Mouse (Mus musculus) Patski (cell line): Measurements from ENCODE around the gene Ankrd60. TPM values are rescaled to one million over a fixed set of nuclear protein-coding genes. Genes with fewer than 3 reads are reported as not detected.
A peak's percentile ranks its signal among the peaks of the same experiment; 100 is the strongest.

Experiments used
- ATAC-seq: fragments of 100-300 bp; one replicate; pipeline ENCODE4 v1.8.0; 2021
- CTCF ChIA-PET: fragments of 350-600 bp; sonication (Branson Sonifier 250); formaldehyde crosslinking; loops from one replicate; lab custom pipeline; 2022; ENCODE audit warnings: inconsistent platforms; lab: Charles Lee
- POLR2A ChIA-PET: fragments of 350-600 bp; sonication (Branson Sonifier 250); formaldehyde crosslinking; loops from one replicate; lab custom pipeline; 2022; ENCODE audit warnings: antibody characterized with exemption, inconsistent platforms; lab: Charles Lee
- DNase-seq: peaks from one replicate; pipeline ENCODE4 v3.0.0-alpha.2; 2011; ENCODE audit warnings: low read depth, low spot score
- H3K27me3 ChIP-seq: fragments of 371-371 bp; one replicate; pipeline ENCODE4 v1.5.1; 2021
- CTCF ChIP-seq: fragments of 100-300 bp; IDR thresholded peaks from one replicate; pipeline ENCODE4 v1.5.1; 2021
- in situ Hi-C: fragments of 300-500 bp; cut with MboI; formaldehyde crosslinking; loops from 3 replicates; pipeline ENCODE4 v1.11.1; 2018; ENCODE audit warnings: low pct_unique_long_range_greater_than_20kb, mixed read lengths
- polyA plus RNA-seq: library from polyadenylated mRNA; unstranded; gene quantifications from one replicate; pipeline ENCODE4 v1.2.3, GENCODE M21; 2021

Gene Ankrd60
- polyA plus RNA-seq, 1 experiment from 2014 or later: not detected

GRCm38 (mm10) chr2:173550681-173551080 is 27.5 kb downstream of the Ankrd60 start:
- no peak for TF ChIP-seq CTCF
- CTCF ChIA-PET: interaction anchor here (0.9 to 2.5 kb wide), 4 partner anchors 11 to 365 kb away, joined by 3 to 9 read pairs (median 6); partner anchors contain the start of gene Zbp1
- DNase-seq (no peak), ATAC-seq (no peak)
- POLR2A ChIA-PET: no interaction called here
- peaks cover 7% of the 10 kb centered on the region for H3K27me3 ChIP-seq
- in situ Hi-C loops: loop anchor here (25.0 kb wide), 1 partner anchor 1337 kb away; no protein-coding TSS in a partner anchor

DNA sequence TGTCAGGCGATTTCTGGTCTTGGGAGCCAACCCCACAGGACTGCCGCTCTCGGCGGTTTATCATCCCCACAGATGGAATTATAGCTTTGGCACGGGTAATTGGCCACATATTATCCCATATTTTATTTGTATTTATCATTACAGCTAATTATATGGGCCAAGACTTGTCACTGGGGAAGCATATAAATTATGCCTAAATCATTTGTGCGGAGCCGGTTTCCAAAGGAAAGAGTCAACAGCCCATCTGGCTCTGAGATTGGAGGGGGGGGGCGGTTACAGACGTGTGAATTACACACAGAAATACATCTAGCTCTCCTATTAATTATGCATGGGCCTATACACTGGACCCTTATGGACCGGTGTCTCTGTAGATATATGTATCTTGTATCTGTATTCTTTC is 28.9 kb downstream of the Ankrd60 start:
- ChIA-PET CTCF (interaction anchor here (0.8 to 2.5 kb wide), 6 partner anchors 13 to 442 kb away, joined by 3 to 9 read pairs (median 6); partner anchors contain the start of gene Zbp1), POLR2A (no interaction called here)
- peaks cover 5% of the 10 kb centered on the region for H3K27me3 ChIP-seq
- no peak for TF ChIP-seq CTCF
- in situ Hi-C loops: loop anchor here (5.0 kb wide), 1 partner anchor 357 kb away; no protein-coding TSS in a partner anchor
- ATAC-seq (no peak), DNase-seq (no peak)

DNA sequence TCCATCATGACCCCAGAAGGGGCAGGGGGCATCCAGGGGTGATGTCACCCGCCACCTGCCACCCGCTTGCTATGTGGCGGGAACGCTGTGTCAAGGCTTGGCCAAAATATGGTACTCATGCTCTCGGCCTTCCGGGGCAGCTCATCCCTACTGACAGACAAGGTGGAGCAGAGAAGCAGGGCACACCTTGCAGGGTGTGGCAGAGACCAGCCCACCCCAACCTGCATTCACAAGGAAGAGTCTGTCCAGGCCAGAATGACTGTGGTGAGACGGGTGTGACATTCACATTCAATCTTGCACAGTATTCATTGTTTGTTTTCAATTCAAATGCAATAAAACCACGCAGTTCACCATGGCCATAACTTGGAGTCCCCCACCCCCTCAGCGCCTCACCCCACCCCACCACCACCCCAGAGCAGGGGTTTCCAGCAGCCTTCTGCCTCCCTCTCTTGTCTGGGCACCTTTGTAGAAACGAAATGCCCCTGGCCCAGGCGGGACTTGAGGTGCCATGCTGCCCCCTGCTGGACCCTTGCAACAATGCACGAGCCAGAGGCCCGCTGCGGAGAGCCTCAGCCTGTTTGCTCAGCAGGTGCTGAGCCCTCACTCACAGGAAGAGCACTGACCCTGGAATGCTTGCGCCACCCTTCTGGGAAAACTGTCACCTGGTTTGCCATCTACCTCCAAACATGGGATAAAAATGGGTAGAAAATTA is 32.0 kb downstream of the Ankrd60 start:
- no peak for DNase-seq
- in situ Hi-C loops: loop anchor here (5.0 kb wide), 1 partner anchor 354 kb away; no protein-coding TSS in a partner anchor
- ChIA-PET CTCF (interaction anchor here (0.8 to 2.2 kb wide), 4 partner anchors 317 to 360 kb away, joined by 3 to 8 read pairs (median 4); no protein-coding TSS in a partner anchor), POLR2A (no interaction called here)
- H3K27me3 ChIP-seq: peaks cover 3% of the 10 kb centered on the region
- ATAC-seq: peak; percentile 46
- TF ChIP-seq CTCF: no peak

GRCm38 (mm10) chr2:173542716-173543115 is 35.4 kb downstream of the Ankrd60 start:
- peaks cover 10% of the 10 kb centered on the region for H3K27me3 ChIP-seq
- no peak for DNase-seq
- TF ChIP-seq CTCF: no peak
- ATAC-seq: no peak
- CTCF ChIA-PET: no interaction called here
- in situ Hi-C loops: no loop called here
- POLR2A ChIA-PET: no interaction called here

DNA sequence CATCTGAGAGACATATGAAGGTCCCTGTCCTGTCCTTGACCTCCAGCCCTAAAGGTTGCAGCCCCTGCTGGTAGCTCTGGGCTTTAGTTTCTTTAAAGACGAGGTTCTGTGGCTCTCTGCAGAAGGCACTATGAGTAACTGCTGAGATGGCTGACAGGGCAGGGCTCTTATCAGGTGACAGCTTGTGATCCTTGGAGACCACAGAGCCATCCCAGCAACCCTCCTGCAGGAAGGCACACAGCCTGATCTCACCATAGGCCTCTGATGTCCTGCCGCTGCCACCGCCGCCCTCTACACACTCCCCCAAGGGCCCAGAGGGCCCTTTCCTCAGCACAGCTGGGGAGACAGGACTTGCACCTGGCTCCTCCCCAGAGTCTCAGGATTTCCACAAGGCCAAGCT is 36.4 kb downstream of the Ankrd60 start:
- in situ Hi-C loops: no loop called here
- ChIA-PET POLR2A (no interaction called here), CTCF (no interaction called here)
- TF ChIP-seq CTCF: no peak
- DNase-seq (no peak), ATAC-seq (no peak)
- H3K27me3 ChIP-seq: peaks cover 10% of the 10 kb centered on the region

DNA sequence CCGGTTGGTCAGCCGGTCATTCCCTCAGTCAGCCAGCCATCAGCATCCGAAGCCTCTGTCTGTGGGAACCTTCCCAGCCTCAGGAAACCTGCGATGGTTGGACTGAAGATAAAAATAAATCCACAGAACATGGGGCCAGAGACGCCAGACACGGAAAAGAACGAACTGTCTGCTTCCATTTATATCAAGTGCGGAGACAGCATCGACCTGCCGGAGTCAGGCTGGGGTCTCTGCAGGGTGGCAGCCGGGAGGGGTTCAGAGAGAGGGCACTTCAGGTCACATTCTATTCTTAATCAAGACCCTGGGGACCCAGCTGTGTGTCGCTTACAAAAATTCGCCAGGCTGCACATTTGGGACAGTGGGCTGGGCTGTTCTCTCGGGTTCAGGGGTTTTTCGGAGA is 38.4 kb downstream of the Ankrd60 start:
- CTCF ChIA-PET: no interaction called here
- TF ChIP-seq CTCF: no peak
- peaks cover 13% of the 10 kb centered on the region for H3K27me3 ChIP-seq
- in situ Hi-C loops: no loop called here
- DNase-seq (no peak), ATAC-seq (no peak)
- POLR2A ChIA-PET: no interaction called here

DNA sequence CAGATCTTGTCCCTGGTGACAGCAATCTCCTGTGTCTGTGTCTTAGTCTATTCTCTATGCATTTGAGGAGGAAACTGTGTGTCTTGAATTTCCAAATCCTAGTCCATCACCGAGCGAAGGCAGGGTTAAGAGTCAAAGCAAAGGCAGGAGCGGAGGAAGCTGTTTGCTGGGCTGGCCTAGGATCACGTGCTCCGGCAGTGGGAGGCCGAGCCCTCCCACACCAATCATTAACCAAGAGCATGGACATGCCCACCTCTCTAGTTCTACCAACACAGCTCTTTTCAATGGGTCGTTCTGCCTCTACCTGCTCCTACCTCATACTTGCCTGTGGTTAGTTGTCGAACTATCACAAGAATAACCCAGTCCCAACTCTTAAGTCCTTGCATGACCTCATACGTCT is 42.3 kb downstream of the Ankrd60 start:
- in situ Hi-C loops: no loop called here
- POLR2A ChIA-PET: no interaction called here
- no peak for TF ChIP-seq CTCF
- DNase-seq: no peak
- ATAC-seq: no peak
- peaks cover 13% of the 10 kb centered on the region for H3K27me3 ChIP-seq
- CTCF ChIA-PET: no interaction called here

DNA sequence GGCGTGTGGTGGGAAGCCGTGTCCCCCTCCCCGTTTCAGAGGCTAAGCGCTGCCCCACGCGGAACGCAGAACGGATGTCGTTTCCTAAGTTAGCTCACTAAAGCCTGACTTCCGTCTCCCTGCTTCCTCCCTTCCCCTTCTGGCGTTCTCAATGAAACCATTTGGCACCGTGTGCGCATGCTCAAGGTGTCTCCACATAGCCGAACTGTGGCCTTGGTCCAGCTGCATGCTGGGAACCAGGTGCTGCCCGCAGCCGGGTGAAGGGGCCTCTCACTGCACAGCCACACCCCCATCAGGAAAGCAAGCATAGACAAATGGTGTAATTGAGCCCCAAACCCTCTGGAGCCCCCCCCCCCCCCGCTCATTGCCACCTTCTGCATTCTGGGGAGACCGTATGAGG is 42.8 kb downstream of the Ankrd60 start:
- TF ChIP-seq CTCF: no peak

DNA sequence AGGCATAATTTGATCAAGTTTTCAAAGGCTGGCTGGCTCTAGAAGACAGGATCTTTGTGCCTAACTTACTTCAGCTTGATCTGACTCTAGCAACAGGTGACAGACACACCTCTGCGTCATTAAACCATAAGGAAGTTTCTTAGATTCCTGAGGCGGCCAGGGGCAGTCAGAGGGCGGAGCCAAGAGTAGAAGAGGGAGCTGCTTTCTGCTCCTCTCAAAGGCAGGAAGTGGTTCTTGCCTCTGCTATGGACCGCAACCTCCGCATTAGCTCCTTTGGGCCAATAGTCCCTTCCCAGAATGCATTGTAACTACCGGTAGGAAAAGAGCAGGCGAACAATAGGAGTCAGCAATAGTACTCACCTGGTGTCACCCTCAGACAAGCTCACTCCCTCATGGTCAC is 43.6 kb downstream of the Ankrd60 start:
- peaks cover 12% of the 10 kb centered on the region for H3K27me3 ChIP-seq
- TF ChIP-seq CTCF: no peak
- DNase-seq (no peak), ATAC-seq (no peak)
- ChIA-PET POLR2A (no interaction called here), CTCF (interaction anchor here (0.5 kb wide), 1 partner anchor 192 kb away, joined by 3 read pairs; no protein-coding TSS in a partner anchor)
- in situ Hi-C loops: no loop called here

More for the DNA sequence above, 42.8 kb downstream of the Ankrd60 start:
- H3K27me3 ChIP-seq: peaks cover 13% of the 10 kb centered on the region
- POLR2A ChIA-PET: no interaction called here
- no peak for DNase-seq
- CTCF ChIA-PET: interaction anchor here (0.5 kb wide), 1 partner anchor 193 kb away, joined by 3 read pairs; no protein-coding TSS in a partner anchor
- in situ Hi-C loops: no loop called here
- ATAC-seq: no peak

DNA sequence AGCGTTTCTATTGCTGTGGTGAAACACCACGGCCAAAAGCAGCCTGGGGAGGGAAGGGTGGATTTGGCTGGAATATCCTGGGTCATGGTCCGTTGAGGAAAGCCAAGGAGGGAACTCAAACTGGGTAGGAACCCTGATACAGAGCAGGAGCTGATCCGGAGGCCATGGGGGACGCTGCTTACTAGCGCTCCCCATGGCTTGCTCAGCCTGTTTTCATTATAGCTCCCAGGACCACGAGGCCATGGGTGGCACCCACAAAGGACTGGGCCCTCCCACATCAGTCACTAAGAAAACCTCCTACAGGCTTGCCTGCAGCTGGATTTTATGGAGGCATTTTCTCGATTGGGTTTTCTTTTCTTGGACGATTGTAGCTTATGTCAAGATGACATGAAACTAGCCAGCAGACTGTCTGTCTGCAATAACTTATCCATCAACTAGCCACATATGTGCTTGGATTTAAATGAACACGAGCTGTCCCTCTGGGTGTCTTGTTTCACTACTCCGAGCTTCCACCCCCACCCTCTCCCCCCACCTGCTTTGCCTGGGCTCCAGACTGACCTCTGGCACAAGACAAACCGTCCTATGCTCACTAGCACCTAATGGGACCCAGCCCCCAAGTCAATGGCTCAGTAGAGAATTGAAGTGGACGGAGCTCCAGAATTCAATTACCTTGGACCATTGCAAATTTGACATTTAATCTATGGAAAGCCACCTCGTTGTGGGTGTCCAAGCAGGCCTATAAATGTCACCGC is 45.3 kb downstream of the Ankrd60 start:
- in situ Hi-C loops: no loop called here
- CTCF ChIA-PET: no interaction called here

More for the DNA sequence above, 45.3 kb downstream of the Ankrd60 start:
- DNase-seq: no peak
- ATAC-seq: no peak
- POLR2A ChIA-PET: no interaction called here
- no peak for TF ChIP-seq CTCF
- H3K27me3 ChIP-seq: peaks cover 12% of the 10 kb centered on the region
